Mouse (Mus musculus) bone marrow, adult 2 months (tissue): ENCODE data around the gene Abcg4. TPM values are rescaled to one million over a fixed set of nuclear protein-coding genes. Genes with fewer than 3 reads are reported as not detected.
"Not testable (repeated sequence)": the region's sequence is repeated elsewhere in the genome, so short reads cannot be mapped to it uniquely, and the experiment has no call there.

Source experiments
- H3K27ac ChIP-seq: fragments of 200-500 bp; 2 replicates; pipeline ENCODE4 v1.5.1; 2012; ENCODE audit warnings: low read depth, mild to moderate bottlenecking, control low read depth, inconsistent platforms, low read length; ENCODE audit not compliant: control insufficient read depth, poor library complexity, insufficient read depth
- H3K4me1 ChIP-seq: fragments of 200-500 bp; 2 replicates; pipeline ENCODE4 v1.6.1; 2011; ENCODE audit warnings: low read length; ENCODE audit not compliant: control insufficient read depth, insufficient read depth
- H3K4me3 ChIP-seq: fragments of 200-500 bp; replicated peaks from 2 replicates; pipeline ENCODE3; 2011; ENCODE audit warnings: mild to moderate bottlenecking, low read depth, low read length, control low read depth; ENCODE audit not compliant: control insufficient read depth
- CTCF ChIP-seq: fragments of 200-500 bp; IDR thresholded peaks from 2 replicates; pipeline ENCODE4 v1.5.1; 2011; ENCODE audit warnings: low read length, control low read depth; ENCODE audit not compliant: control insufficient read depth, insufficient read depth
- POLR2A ChIP-seq: fragments of 200-500 bp; IDR thresholded peaks from 2 replicates; pipeline ENCODE4 v1.6.1; 2011; ENCODE audit warnings: low read depth, mild to moderate bottlenecking, control low read depth, low read length, borderline replicate concordance; ENCODE audit not compliant: control insufficient read depth
- WGBS: fragments of 180-500 bp; shearing (Covaris S2); methylation state at CpG from one replicate; pipeline ENCODE4 v1.1.7; 2018; 5-methylcytosine and 5-hydroxymethylcytosine counted together
- polyA plus RNA-seq: library from polyadenylated mRNA; stranded (reverse); fragments of >200 nt; gene quantifications from 2 replicates; pipeline ENCODE4 v1.2.4, GENCODE M21; 2011; ENCODE audit warnings: low replicate concordance; ENCODE audit not compliant: missing spikeins, insufficient read depth, insufficient read length

Abcg4 gene
- polyA plus RNA-seq, 1 experiment, result 74.1 TPM

DNA sequence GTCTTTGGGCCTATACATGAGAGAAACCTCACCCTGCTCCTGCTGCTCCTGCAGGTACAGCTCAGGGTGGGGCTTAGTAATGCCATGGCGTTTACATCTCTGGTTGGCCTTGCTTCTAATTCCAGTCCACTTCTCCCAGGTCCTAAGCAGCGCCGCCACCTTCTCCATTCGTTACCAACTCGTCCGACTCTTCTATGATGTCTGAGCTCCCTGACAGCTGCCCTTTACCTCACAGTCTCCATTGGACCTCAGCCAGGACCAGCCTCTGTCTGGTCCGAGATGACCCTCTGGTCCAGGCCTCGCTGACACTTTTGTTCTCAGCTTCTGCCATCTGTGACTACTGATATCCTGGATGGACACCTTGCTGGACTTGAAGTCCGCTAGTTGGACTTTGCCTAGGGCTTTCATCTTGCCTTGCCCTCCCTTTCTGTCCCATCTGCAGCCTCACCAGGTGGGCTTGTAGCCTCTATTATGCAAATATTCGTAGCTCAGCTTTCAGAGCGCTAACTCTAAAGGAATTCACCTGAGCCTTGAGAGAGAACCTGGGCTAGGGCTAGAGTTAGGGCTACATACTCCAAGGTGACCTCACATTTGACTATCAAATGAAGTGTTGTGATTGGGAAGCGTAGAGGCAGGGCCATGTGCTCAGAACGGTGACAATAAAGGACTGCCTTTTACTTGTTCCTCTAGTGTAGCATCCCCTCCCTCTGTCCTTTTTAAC lies 44.7 kb upstream of the Abcg4 start:
- no peak for TF ChIP-seq CTCF
- TF ChIP-seq POLR2A, result no peak
- no peaks in the 10 kb centered on the region; the same call in 1 of the 2 replicates for H3K4me1 ChIP-seq
- WGBS, result 94% methylated on average over 13 of the region's 13 CpGs
- H3K27ac ChIP-seq, result no peak overlapping the region
- no peak overlapping the region for H3K4me3 ChIP-seq

GRCm38 (mm10) chr9:44330736-44331135 lies 42.3 kb upstream of the Abcg4 start:
- no peak overlapping the region for H3K4me3 ChIP-seq
- H3K4me1 ChIP-seq, result peaks cover 1% of the 10 kb centered on the region
- TF ChIP-seq CTCF, result no peak
- TF ChIP-seq POLR2A, result no peak
- H3K27ac ChIP-seq, result no peak overlapping the region
- WGBS, result 59% methylated on average over 6 of the region's 6 CpGs

DNA sequence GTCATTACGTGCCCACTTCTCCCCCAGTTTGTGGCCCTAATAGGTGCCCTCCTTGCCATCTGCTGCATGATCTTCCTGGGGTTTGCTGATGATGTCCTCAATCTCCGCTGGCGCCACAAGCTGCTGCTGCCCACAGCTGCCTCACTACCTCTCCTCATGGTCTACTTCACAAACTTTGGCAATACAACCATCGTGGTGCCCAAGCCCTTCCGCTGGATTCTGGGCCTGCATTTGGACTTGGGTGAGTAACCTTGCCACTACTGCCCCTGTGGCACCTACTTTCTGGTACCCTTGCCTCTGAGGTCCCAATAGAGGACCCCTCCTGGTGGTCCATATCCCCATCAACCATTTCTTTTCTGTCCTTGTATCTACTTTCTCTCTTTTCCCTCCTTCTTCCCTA lies 39.5 kb upstream of the Abcg4 start:
- no peak overlapping the region for H3K4me3 ChIP-seq
- H3K27ac ChIP-seq, result no peak overlapping the region
- WGBS, result 85% methylated on average over 5 of the region's 5 CpGs
- TF ChIP-seq POLR2A (no peak), CTCF (no peak)
- H3K4me1 ChIP-seq, result peaks cover 3% of the 10 kb centered on the region

GRCm38 (mm10) chr9:44327064-44327711 lies 38.8 kb upstream of the Abcg4 start:
- TF ChIP-seq CTCF (no peak), POLR2A (peak; percentile 34; the same call in 1 of the 2 replicates)
- under 1% methylated on average over 22 of the region's 22 CpGs for WGBS
- Histone ChIP-seq H3K4me3 (peak overlapping the region; percentile 91), H3K27ac (peak overlapping the region; percentile 56), H3K4me1 (peaks cover 3% of the 10 kb centered on the region)

- Histone ChIP-seq H3K4me1 (peaks cover 3% of the 10 kb centered on the region), H3K27ac (peak overlapping the region; percentile 56), H3K4me3 (peak overlapping the region; percentile 91)
- under 1% methylated on average over 38 of the region's 38 CpGs for WGBS
- TF ChIP-seq POLR2A (0 out of 2 replicates have a peak, but pooled peaks have one; percentile 23), CTCF (no peak)
Measured at GRCm38 (mm10) chr9:44326371-44327063, 38.1 kb upstream of the Abcg4 start.

DNA sequence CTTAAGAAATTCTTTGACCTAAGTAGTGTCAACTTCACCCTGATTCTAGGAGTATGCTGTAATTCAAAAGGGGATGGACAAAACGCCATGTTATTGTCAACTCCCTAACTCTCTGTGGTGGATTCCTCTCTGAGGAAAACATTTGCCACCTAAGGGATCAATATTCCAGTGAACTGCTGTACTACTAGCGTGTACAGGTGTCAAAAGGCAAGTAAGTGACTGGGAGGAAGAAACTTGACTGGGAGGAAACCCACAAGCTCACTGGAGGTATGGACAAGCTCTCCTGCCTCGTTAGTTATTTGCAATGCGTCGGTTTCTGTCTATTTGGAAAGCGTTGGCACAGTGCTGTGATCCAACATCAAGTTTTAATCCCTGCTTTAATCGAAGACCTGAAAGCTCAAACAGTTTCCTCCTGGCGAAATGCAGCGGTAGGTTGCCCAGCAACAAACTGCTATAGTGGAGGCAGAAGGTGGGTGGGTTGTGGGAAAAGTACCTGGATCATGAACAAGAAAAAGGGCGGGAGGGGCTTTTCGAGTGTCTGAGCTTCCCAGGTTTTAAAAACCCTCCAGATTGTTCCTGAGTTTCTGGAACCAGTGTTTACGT lies 37.5 kb upstream of the Abcg4 start, which contains the start of gene Dpagt1:
Gene Dpagt1 (plus strand): TSS at position 252 of the 603 bp plus-strand sequence.
- TF ChIP-seq POLR2A (no peak), CTCF (no peak)
- Histone ChIP-seq H3K27ac (peak within 1 kb of the TSS; percentile 56), H3K4me1 (peaks cover 3% of the 10 kb centered on the region), H3K4me3 (peak within 1 kb of the TSS; percentile 91)
- WGBS, result under 1% methylated on average over 12 of the region's 12 CpGs

- WGBS, result 43% methylated on average over 7 of the region's 8 CpGs
- H3K4me1 ChIP-seq, H3K4me3 ChIP-seq, H3K27ac ChIP-seq: not testable (repeated sequence)
Measured at GRCm38 (mm10) chr9:44325032-44325767, 36.8 kb upstream of the Abcg4 start.

GRCm38 (mm10) chr9:44324147-44324546 lies 35.7 kb upstream of the Abcg4 start:
- WGBS, result 79% methylated on average over 6 of the region's 6 CpGs
- H3K27ac ChIP-seq, result no peak overlapping the region
- H3K4me1 ChIP-seq, result peaks cover 5% of the 10 kb centered on the region
- TF ChIP-seq CTCF (no peak), POLR2A (no peak)
- no peak overlapping the region for H3K4me3 ChIP-seq

DNA sequence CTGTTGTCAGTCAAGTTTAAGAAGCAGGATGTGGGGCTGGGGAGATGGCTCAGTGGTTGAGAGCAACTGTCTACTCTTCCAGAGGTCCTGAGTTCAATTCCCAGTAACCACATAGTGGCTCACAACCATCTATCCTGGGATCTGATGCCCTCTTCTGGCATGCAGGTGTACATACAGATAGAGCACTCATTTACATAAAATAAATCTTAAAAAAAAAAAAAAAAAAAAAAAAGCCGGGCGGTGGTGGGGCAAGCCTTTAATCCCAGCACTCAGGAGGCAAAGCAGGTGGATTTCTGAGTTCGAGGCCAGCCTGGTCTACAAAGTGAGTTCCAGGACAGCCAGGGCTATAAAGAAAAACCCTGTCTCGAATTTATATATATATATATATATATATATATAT lies 35.2 kb upstream of the Abcg4 start:
- H3K4me3 ChIP-seq, H3K4me1 ChIP-seq, H3K27ac ChIP-seq: not testable (repeated sequence)
- 58% methylated on average over 4 of the region's 4 CpGs for WGBS
